Mouse (Mus musculus): ENCODE results near the gene Fam163b.

GRCm38 (mm10) chr2:27174242-27174641 is 32.0 kb upstream of the Fam163b start:
- TF ChIP-seq CHD2 (IDR thresholded peaks at IDR 0.05; ENCODE audit: low read length) = no peak
- no peak for TF ChIP-seq POLR2A (IDR thresholded peaks at IDR 0.05; ENCODE audit: control insufficient read depth in 1 of 2, insufficient read depth in 1 of 2, low read depth in 1 of 2, low read length in 2 of 2, poor library complexity in 1 of 2)
- TF ChIP-seq ZMIZ1 (IDR thresholded peaks at IDR 0.05; ENCODE audit: low read depth, low read length) = no peak

All from MEL (cell line).